Mouse (Mus musculus) ES-Bruce4 (cell line): ENCODE data around the gene Opalin.

Source experiments
- CTCF ChIP-seq: IDR thresholded peaks from one replicate; pipeline ENCODE4 v1.8.1; 2011; ENCODE audit warnings: low read depth, low read length
- EP300 ChIP-seq: IDR thresholded peaks from 2 replicates; pipeline ENCODE4 v1.6.1; 2011; ENCODE audit warnings: low read depth, low read length; ENCODE audit not compliant: insufficient read depth

DNA sequence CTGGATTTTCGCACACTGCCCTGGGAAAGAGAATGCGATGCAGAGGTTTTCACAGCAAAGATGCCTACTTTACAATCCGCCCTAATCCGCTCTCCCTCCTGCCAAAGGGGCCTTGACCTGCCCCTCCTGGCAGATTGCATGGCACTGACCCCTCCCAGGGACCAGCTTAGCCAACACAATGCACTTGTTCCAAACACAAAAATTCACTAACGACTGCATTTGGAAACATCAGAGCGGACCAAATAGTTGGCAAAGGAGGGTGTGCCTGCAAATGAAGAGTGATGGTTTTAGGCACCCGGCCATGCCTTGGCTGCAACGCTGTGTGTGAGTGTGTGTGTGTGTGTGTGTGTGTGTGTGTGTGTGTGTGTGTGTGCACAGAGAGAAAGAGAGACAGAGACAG lies 32.6 kb upstream of the Opalin start:
- no peak for TF ChIP-seq EP300
- TF ChIP-seq CTCF: no peak
